Mouse (Mus musculus): ENCODE results near the gene Cd34.

- no peak for TF ChIP-seq CTCF (IDR thresholded peaks at IDR 0.05)
- TF ChIP-seq EP300 (IDR thresholded peaks at IDR 0.05), result no peak
These were observed 42.3 kb downstream of the Cd34 start for GRCm38 (mm10) chr1:194980826-194981435.
